Mouse (Mus musculus) embryonic facial prominence, embryonic 11.5 days (tissue): ENCODE data around the gene Gmpr2. TPM values are rescaled to one million over a fixed set of nuclear protein-coding genes. Genes with fewer than 3 reads are reported as not detected.

Source experiments
- ATAC-seq: fragments of 200-750 bp; cut with Nextera tagmentation; replicated peaks from 2 replicates; pipeline ENCODE4 v1.8.0; 2017; ENCODE audit warnings: low read depth; ENCODE audit not compliant: insufficient number of reproducible peaks, low FRiP score, low TSS enrichment
- DNase-seq: peaks from one replicate; pipeline ENCODE4 v3.0.0-alpha.2; 2015; ENCODE audit warnings: low spot score
- H3K27ac ChIP-seq: fragments of 300-500 bp; sonication (generic); replicated peaks from 2 replicates; pipeline ENCODE4 v1.5.1; 2014; ENCODE audit warnings: mild to moderate bottlenecking, low read depth, low read length, control low read depth
- H3K27me3 ChIP-seq: fragments of 300-500 bp; sonication (generic); 2 replicates; pipeline ENCODE4 v1.6.1; 2014; ENCODE audit warnings: mild to moderate bottlenecking, low read length, moderate library complexity, mixed read lengths; ENCODE audit not compliant: control insufficient read depth, insufficient read depth
- H3K36me3 ChIP-seq: fragments of 300-500 bp; sonication (generic); replicated peaks from 2 replicates; pipeline ENCODE4 v1.6.1; 2014; ENCODE audit warnings: low read depth, mild to moderate bottlenecking, low read length, moderate library complexity, mixed read lengths; ENCODE audit not compliant: control insufficient read depth, insufficient read depth
- H3K4me1 ChIP-seq: fragments of 300-500 bp; sonication (generic); 2 replicates; pipeline ENCODE4 v1.6.1; 2014; ENCODE audit warnings: low read length, mixed read lengths; ENCODE audit not compliant: control insufficient read depth, insufficient read depth
- H3K4me2 ChIP-seq: fragments of 300-500 bp; sonication (generic); 2 replicates; pipeline ENCODE4 v1.6.1; 2014; ENCODE audit warnings: low read depth, mild to moderate bottlenecking, control low read depth, low read length, moderate library complexity
- H3K4me3 ChIP-seq: fragments of 300-500 bp; sonication (generic); 2 replicates; pipeline ENCODE4 v1.5.1; 2014; ENCODE audit warnings: low read depth, low read length, control low read depth
- H3K9ac ChIP-seq: fragments of 300-500 bp; sonication (generic); replicated peaks from 2 replicates; pipeline ENCODE4 v1.6.1; 2014; ENCODE audit warnings: mild to moderate bottlenecking, control low read depth, low read length
- H3K9me3 ChIP-seq: fragments of 300-500 bp; sonication (generic); replicated peaks from 2 replicates; pipeline ENCODE4 v1.6.1; 2016; ENCODE audit warnings: mild to moderate bottlenecking, low read length, inconsistent platforms, mixed read lengths; ENCODE audit not compliant: control insufficient read depth
- WGBS: fragments of 180-500 bp; shearing (Covaris S2); extraction: QIAGEN DNeasy Blood & Tissue Kit; methylation state at CpG from one replicate; pipeline ENCODE4 v1.1.7; 2014; 5-methylcytosine and 5-hydroxymethylcytosine counted together
- polyA plus RNA-seq: library from polyadenylated mRNA; unstranded; fragments of >200 nt; fragmentation: Nextera tagmentation; extraction: Ambion mirVana; gene quantifications from 2 replicates; pipeline ENCODE4 v1.2.1, GENCODE M21; 2014

Gene Gmpr2
- polyA plus RNA-seq, 1 experiment from 2014 or later: 60.7 TPM

GRCm38 (mm10) chr14:55641291-55641690 is 30.4 kb upstream of the Gmpr2 start:
- 96% methylated on average over 13 of the region's 13 CpGs for WGBS
- Histone ChIP-seq H3K27me3 (no peaks in the 10 kb centered on the region), H3K4me2 (no peak overlapping the region), H3K4me1 (no peaks in the 10 kb centered on the region), H3K36me3 (peaks cover 6% of the 10 kb centered on the region), H3K9ac (no peak overlapping the region), H3K27ac (no peak overlapping the region), H3K9me3 (no peaks in the 10 kb centered on the region), H3K4me3 (no peak overlapping the region)
- DNase-seq (no peak), ATAC-seq (no peak)

- 22% methylated on average over 8 of the region's 8 CpGs for WGBS
- Histone ChIP-seq H3K4me3 (peak overlapping the region; percentile 93), H3K27ac (peak overlapping the region; percentile 95; the same call in 1 of the 2 replicates), H3K4me2 (peak overlapping the region; percentile 50), H3K9ac (peak overlapping the region; percentile 96), H3K4me1 (no peaks in the 10 kb centered on the region), H3K36me3 (peaks cover 2% of the 10 kb centered on the region; the same call in 1 of the 2 replicates), H3K27me3 (no peaks in the 10 kb centered on the region), H3K9me3 (no peaks in the 10 kb centered on the region)
- ATAC-seq (peak; percentile 25; the same call in 1 of the 2 replicates), DNase-seq (no peak)
These were observed 29.1 kb upstream of the Gmpr2 start for GRCm38 (mm10) chr14:55642679-55643059.

- Histone ChIP-seq H3K36me3 (peaks cover 2% of the 10 kb centered on the region; the same call in 1 of the 2 replicates), H3K4me1 (no peaks in the 10 kb centered on the region), H3K9ac (peak within 1 kb of the TSS; percentile 96), H3K4me2 (peak within 1 kb of the TSS; percentile 50), H3K27ac (peak within 1 kb of the TSS; percentile 95), H3K9me3 (no peaks in the 10 kb centered on the region), H3K4me3 (peak within 1 kb of the TSS; percentile 93), H3K27me3 (no peaks in the 10 kb centered on the region)
- WGBS: under 1% methylated on average over 89 of the region's 89 CpGs
- DNase-seq: peak; percentile 82
- peak; percentile 78 for ATAC-seq
These were observed 28.5 kb upstream of the Gmpr2 start, which contains the start of gene Tm9sf1 for GRCm38 (mm10) chr14:55643060-55643907. Gene Tm9sf1, minus strand, starts transcription at chr14:55643806.

- Histone ChIP-seq H3K4me2 (peak overlapping the region; percentile 50), H3K4me1 (no peaks in the 10 kb centered on the region), H3K27ac (no peak overlapping the region), H3K36me3 (no peaks in the 10 kb centered on the region; the same call in 1 of the 2 replicates), H3K27me3 (no peaks in the 10 kb centered on the region), H3K9me3 (no peaks in the 10 kb centered on the region), H3K4me3 (peak overlapping the region; percentile 93), H3K9ac (peak overlapping the region; percentile 96)
- ATAC-seq (no peak), DNase-seq (no peak)
- WGBS: 22% methylated on average over 17 of the region's 17 CpGs
These were observed 27.4 kb upstream of the Gmpr2 start for GRCm38 (mm10) chr14:55644261-55644888.

- Histone ChIP-seq H3K4me1 (no peaks in the 10 kb centered on the region), H3K9ac (no peak within 1 kb of the TSS), H3K4me2 (no peak within 1 kb of the TSS), H3K4me3 (no peak within 1 kb of the TSS), H3K36me3 (no peaks in the 10 kb centered on the region), H3K27ac (no peak within 1 kb of the TSS), H3K27me3 (no peaks in the 10 kb centered on the region), H3K9me3 (no peaks in the 10 kb centered on the region)
- WGBS: 88% methylated on average over 2 of the region's 2 CpGs
- ATAC-seq (no peak), DNase-seq (no peak)
These were observed 21.9 kb upstream of the Gmpr2 start, which contains the start of gene Tssk4 for GRCm38 (mm10) chr14:55649884-55650283. Gene Tssk4, plus strand, starts transcription at chr14:55650184.

- 92% methylated on average over 7 of the region's 7 CpGs for WGBS
- DNase-seq: no peak
- no peak for ATAC-seq
These were observed 20.2 kb upstream of the Gmpr2 start for GRCm38 (mm10) chr14:55651528-55651927.

GRCm38 (mm10) chr14:55656935-55657334 is 14.8 kb upstream of the Gmpr2 start:
- H3K36me3 ChIP-seq: no peaks in the 10 kb centered on the region; the same call in 1 of the 2 replicates
- H3K9ac ChIP-seq: no peak overlapping the region
- WGBS: 81% methylated on average over 3 of the region's 3 CpGs

More at GRCm38 (mm10) chr14:55651528-55651927, 20.2 kb upstream of the Gmpr2 start:
- no peaks in the 10 kb centered on the region for H3K9me3 ChIP-seq
- H3K4me1 ChIP-seq: no peaks in the 10 kb centered on the region
- no peak overlapping the region for H3K4me2 ChIP-seq
- H3K4me3 ChIP-seq: no peak overlapping the region
- no peak overlapping the region for H3K9ac ChIP-seq
- no peaks in the 10 kb centered on the region for H3K36me3 ChIP-seq
- no peak overlapping the region for H3K27ac ChIP-seq
- no peaks in the 10 kb centered on the region for H3K27me3 ChIP-seq

GRCm38 (mm10) chr14:55658011-55658410 is 13.7 kb upstream of the Gmpr2 start:
- no peak for DNase-seq
- 96% methylated on average over 5 of the region's 5 CpGs for WGBS

More at GRCm38 (mm10) chr14:55656935-55657334, 14.8 kb upstream of the Gmpr2 start:
- DNase-seq (no peak), ATAC-seq (no peak)
- H3K4me1 ChIP-seq: no peaks in the 10 kb centered on the region
- H3K4me2 ChIP-seq: no peak overlapping the region
- H3K27ac ChIP-seq: no peak overlapping the region
- H3K27me3 ChIP-seq: no peaks in the 10 kb centered on the region
- H3K4me3 ChIP-seq: no peak overlapping the region
- no peaks in the 10 kb centered on the region for H3K9me3 ChIP-seq

More at GRCm38 (mm10) chr14:55658011-55658410, 13.7 kb upstream of the Gmpr2 start:
- no peaks in the 10 kb centered on the region; the same call in 1 of the 2 replicates for H3K36me3 ChIP-seq
- no peaks in the 10 kb centered on the region for H3K4me1 ChIP-seq
- no peak for ATAC-seq
- no peaks in the 10 kb centered on the region for H3K27me3 ChIP-seq
- no peak overlapping the region for H3K27ac ChIP-seq
- H3K9ac ChIP-seq: no peak overlapping the region
- no peak overlapping the region for H3K4me2 ChIP-seq
- H3K4me3 ChIP-seq: no peak overlapping the region
- no peaks in the 10 kb centered on the region for H3K9me3 ChIP-seq
